In the genomic region with DNA sequence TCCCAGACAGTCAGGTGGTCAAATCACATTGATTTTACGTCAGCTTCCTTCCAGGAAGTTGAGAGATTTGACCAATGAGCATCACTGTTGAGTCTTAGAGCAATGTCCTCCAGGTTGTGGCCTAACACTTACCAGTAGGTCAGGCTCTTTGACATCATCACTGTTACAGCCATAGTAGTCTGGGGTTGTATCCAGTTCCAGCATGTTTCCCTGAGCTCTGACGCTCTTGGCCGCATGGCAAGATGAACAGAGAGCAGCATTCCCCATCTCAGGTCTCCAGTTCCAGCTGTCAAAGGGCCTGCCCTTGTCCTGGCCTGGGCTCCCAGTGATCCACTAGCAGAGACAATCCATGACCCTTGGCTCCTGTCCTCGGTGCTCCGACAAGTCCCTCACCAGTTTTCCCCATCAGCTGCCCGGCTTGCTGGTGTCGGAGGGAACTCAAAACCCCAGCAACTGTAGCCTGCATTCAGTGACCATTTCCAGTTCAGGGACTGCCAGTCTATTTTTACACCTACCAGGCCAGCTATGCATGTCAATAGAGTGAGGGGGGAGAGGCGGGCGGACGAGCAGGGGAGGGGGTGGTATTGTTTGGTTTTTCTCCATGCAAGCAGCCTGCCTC, we compare ENCODE assay signal across 9 mouse cellular contexts.
DNase-seq lines count a peak whose midpoint lies in the region; ATAC-seq lines count a peak whose summit lies in the region.
"Had no signal": no experiment of that assay in that cellular context is flagged by ENCODE, and none has a peak within 500 bp of the region (broad histone marks: within the 10 kb centered on the region; RNA-seq: fewer than 3 reads in every experiment).

No protein-coding gene starts in this region.

- peak; percentile 20 for DNase-seq in neural tube, embryonic 10.5 days (ENCODE audit: extremely low spot score, low spot score)
- DNase-seq in limb, embryonic 10.5 days (ENCODE audit: low spot score): no peak
- DNase-seq in right cerebral cortex, postnatal 10 days (ENCODE audit: low spot score in 2 of 2): no peak
- no peak for DNase-seq in frontal cortex, postnatal 25 days (ENCODE audit: low spot score in 2 of 2)
- DNase-seq in right cerebral cortex, postnatal 14 days: no peak

- 47% methylated on average over 10 of the region's 10 CpGs for WGBS in neural tube, embryonic 15.5 days
- 27% methylated on average over 10 of the region's 10 CpGs for WGBS in heart, embryonic 16.5 days
- WGBS in limb, embryonic 10.5 days: 71% methylated on average over 10 of the region's 10 CpGs
- 44% methylated on average over 10 of the region's 10 CpGs for WGBS in stomach, embryonic 15.5 days

- no peak for ATAC-seq in neural tube, embryonic 15.5 days (ENCODE audit: low FRiP score)
- peak; percentile 87 for ATAC-seq in heart, embryonic 16.5 days (replicated peaks; ENCODE audit: extremely low read depth, insufficient read depth, low FRiP score)
- peak; percentile 65; the same call in 1 of the 2 replicates for ATAC-seq in stomach, embryonic 15.5 days (ENCODE audit: insufficient read depth, low FRiP score, low read depth)

- no peak overlapping the region for H3K27ac ChIP-seq in neural tube, embryonic 15.5 days (replicated peaks)
- H3K27ac ChIP-seq in heart, embryonic 16.5 days (ENCODE audit: low read length): peak overlapping the region; percentile 93
- H3K27ac ChIP-seq in limb, embryonic 10.5 days: peak overlapping the region; percentile 20
- peak overlapping the region; percentile 23; the same call in 1 of the 2 replicates for H3K27ac ChIP-seq in stomach, embryonic 15.5 days

- H3K9ac ChIP-seq in neural tube, embryonic 15.5 days (replicated peaks): no peak overlapping the region
- H3K9ac ChIP-seq in heart, embryonic 16.5 days (ENCODE audit: low read length): peak overlapping the region; percentile 65
- H3K9ac ChIP-seq in stomach, embryonic 15.5 days: no peak overlapping the region

- H3K4me1 ChIP-seq in neural tube, embryonic 15.5 days: peaks cover 18% of the 10 kb centered on the region
- H3K4me1 ChIP-seq in heart, embryonic 16.5 days (ENCODE audit: control insufficient read depth, insufficient read depth, low read length): peaks cover 11% of the 10 kb centered on the region
- H3K4me1 ChIP-seq in limb, embryonic 10.5 days: peaks cover 29% of the 10 kb centered on the region
- H3K4me1 ChIP-seq in stomach, embryonic 15.5 days: peaks cover 12% of the 10 kb centered on the region

- H3K4me2 ChIP-seq in neural tube, embryonic 15.5 days: no peak overlapping the region
- peak overlapping the region; percentile 73 for H3K4me2 ChIP-seq in heart, embryonic 16.5 days (ENCODE audit: low read depth, low read length)
- H3K4me2 ChIP-seq in stomach, embryonic 15.5 days: no peak overlapping the region

- H3K4me3 ChIP-seq in neural tube, embryonic 15.5 days (replicated peaks): no peak overlapping the region
- H3K4me3 ChIP-seq in heart, embryonic 16.5 days (ENCODE audit: low read length): peak overlapping the region; percentile 50
- no peak overlapping the region for H3K4me3 ChIP-seq in limb, embryonic 10.5 days
- no peak overlapping the region for H3K4me3 ChIP-seq in stomach, embryonic 15.5 days (replicated peaks)
- H3K4me3 ChIP-seq: erythroblast, embryonic 14.5 days had no signal

- H3K9me3 ChIP-seq in neural tube, embryonic 15.5 days (replicated peaks): no peaks in the 10 kb centered on the region
- H3K9me3 ChIP-seq in heart, embryonic 16.5 days (replicated peaks; ENCODE audit: control insufficient read depth, low read length): no peaks in the 10 kb centered on the region
- no peaks in the 10 kb centered on the region for H3K9me3 ChIP-seq in limb, embryonic 10.5 days (replicated peaks)
- H3K9me3 ChIP-seq in stomach, embryonic 15.5 days: no peaks in the 10 kb centered on the region

- H3K36me3 ChIP-seq in neural tube, embryonic 15.5 days: no peaks in the 10 kb centered on the region
- no peaks in the 10 kb centered on the region for H3K36me3 ChIP-seq in heart, embryonic 16.5 days (ENCODE audit: control insufficient read depth, insufficient read depth)
- no peaks in the 10 kb centered on the region for H3K36me3 ChIP-seq in limb, embryonic 10.5 days
- no peaks in the 10 kb centered on the region for H3K36me3 ChIP-seq in stomach, embryonic 15.5 days

- no peaks in the 10 kb centered on the region for H3K27me3 ChIP-seq in neural tube, embryonic 15.5 days (replicated peaks)
- H3K27me3 ChIP-seq in heart, embryonic 16.5 days (ENCODE audit: control insufficient read depth, insufficient read depth, low read length): no peaks in the 10 kb centered on the region
- H3K27me3 ChIP-seq in limb, embryonic 10.5 days (ENCODE audit: low read depth, poor library complexity, severe bottlenecking): no peaks in the 10 kb centered on the region
- no peaks in the 10 kb centered on the region for H3K27me3 ChIP-seq in stomach, embryonic 15.5 days (replicated peaks)
